Mouse (Mus musculus): ENCODE data around the gene Olfr982.

The Olfr982 gene

DNA sequence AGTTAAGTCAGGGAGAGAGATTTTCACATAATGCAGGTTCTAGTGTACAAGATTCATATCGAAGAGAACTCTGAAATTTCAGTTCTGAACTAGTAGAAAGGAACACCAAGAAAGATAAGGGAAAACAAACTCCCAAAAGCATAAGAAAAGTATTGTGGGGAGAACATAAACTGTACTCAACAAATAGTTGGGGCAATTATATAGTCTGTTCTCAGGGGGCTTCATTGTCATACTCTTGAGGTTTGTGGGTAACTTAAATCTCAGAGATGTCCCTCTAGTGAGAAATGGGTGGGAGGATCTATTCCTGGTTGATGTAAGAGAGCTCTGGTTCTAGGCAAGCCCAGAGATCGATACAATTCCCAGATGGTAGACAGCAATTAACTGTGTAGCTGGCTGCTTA lies at the start of gene Olfr982:
Gene Olfr982, plus strand, starts transcription at position 301 of the 400 bp plus-strand sequence.
- no peak for DNase-seq

DNA sequence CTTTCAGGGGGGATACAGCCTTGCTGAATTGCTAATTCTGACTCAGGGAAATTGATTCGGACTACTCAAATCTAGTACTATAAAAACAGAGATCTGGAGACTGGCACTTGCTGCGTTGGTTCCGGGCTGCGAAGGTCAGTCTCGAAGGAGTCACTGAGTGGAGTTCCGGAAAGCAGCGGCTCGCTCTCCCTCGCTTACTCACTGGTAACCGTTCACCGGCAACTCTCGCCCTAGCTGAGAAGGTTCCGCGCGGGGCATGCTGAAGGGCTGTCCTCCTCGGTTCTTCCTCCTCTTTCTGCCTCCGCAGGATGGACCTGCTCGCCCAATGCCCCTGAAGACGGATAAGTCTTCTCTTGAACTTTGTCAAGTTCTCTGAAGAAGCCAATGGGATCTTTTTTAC lies 23.5 kb upstream of the Olfr982 start:
- no peak for DNase-seq

DNA sequence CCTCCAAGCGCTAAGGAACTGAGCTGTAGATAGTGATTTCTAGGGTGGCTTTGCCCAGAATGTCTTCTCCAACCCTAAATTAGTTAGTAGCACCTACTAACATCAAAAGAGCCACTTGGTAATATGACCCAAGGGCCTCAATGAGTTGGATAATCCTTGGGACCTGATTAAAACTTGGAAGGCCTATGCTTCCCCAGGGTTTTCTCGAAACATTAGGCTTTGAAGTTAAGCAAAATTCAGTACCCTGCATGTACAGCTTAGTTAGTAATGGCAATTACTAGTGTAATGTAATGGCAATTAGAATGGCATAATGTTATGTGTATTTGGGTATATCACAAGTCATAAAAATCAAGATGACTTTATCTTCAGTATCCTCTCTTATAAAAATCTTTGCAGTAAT lies 19.9 kb downstream of the Olfr982 start, which contains the start of gene Olfr983:
Gene Olfr983, minus strand, starts transcription at position 101 of the 400 bp plus-strand sequence.
- no peak for DNase-seq

DNA sequence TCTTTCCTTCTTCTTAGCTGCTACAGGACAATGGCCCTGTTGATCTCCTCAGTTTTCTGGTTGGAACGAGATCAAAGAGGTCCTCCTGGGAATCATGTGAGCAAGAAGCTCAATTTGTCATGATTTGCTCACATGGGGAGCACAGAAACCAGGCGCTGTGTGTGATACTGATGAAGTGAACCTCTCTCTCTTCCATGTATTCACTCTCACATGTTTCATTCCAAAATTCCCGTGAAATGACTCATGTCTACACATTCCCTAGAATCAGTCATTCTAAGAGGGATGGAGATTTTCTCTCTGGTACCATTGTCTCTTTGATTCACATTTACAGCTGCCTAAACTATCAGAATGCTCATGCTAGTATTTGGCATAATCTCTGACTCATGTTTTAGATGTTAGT lies 21.1 kb downstream of the Olfr982 start:
- DNase-seq, result no peak

DNA sequence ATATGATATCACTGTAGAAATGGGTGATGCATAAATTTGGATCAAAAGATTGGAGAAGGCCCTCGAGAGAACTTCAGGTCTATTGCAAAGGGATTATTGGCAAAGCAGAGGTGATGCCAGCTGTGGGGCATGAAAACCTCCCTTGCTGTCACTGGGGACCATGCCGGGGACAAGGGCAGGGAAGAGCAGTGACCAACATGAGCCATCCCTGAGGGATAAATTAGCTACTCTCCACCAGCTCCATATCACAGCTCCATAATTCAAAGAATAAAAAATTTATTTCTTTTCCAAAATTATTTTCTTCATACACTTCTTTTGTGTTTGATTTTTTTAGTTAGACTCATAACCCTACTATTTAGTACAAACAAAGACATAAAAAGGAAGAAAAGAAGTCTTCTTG lies 40.5 kb downstream of the Olfr982 start, which contains the start of gene Olfr984:
Gene Olfr984, minus strand, starts transcription at position 101 of the 400 bp plus-strand sequence.
- DNase-seq, result no peak

DNA sequence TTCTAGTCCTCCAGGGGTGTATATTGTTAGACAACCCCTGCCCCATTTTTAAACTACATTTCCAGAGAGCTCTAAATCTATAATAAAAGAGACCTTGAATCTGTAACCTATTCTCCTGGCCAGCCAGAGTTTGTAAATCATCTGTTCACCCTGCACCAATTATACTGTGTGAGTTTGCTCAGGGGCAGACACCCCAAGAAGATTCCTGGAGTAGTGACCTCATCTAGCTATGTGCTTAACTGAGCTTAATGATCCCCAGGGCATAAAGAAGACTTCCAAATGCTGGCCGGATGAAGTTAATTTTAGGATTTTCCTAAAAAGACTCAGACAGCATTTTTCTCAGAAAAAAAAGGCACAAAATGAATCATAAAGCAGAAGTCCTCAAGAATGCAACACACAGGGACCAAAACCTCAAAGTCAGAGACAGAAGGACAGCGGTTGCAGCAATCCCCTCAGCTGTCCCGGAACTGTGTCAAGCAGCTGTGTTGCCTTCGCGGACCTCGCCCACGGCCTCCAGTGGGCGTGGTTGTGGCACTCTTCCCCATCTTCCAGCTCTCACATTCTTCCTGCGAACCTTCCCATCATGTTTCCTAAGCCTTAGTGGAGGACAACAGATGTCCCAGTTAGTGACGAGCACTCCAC lies 43.1 kb downstream of the Olfr982 start:
- no peak for DNase-seq

DNA sequence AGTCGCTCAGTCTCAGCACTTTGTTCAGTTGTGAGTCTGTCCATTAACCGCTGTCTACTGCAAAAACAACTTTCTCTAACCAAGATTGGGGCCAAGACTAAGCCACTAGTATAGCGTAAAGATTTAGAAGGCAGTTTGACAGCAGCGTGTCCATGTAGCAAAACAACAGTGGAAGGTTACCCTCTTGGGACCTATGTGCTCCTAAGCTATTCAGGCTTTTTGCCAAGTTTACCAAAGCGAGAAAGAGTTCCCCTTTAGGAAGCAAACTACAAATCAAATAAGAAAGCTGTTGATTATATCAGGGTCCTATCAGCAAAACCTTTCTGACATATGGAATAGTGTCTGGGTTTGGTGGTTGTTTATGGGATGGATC lies 43.6 kb downstream of the Olfr982 start:
- DNase-seq, result no peak
